Mouse (Mus musculus) stomach, postnatal 0 days (tissue): ENCODE results near the gene Cdipt.

Source experiments
- CTCF ChIP-seq: IDR thresholded peaks from 2 replicates; pipeline ENCODE4 v1.5.1; 2016; ENCODE audit warnings: antibody characterized with exemption, low read depth, mild to moderate bottlenecking, moderate library complexity
- EP300 ChIP-seq: optimal IDR thresholded peaks from 2 replicates; pipeline ENCODE3; 2016; ENCODE audit warnings: antibody characterized with exemption

DNA sequence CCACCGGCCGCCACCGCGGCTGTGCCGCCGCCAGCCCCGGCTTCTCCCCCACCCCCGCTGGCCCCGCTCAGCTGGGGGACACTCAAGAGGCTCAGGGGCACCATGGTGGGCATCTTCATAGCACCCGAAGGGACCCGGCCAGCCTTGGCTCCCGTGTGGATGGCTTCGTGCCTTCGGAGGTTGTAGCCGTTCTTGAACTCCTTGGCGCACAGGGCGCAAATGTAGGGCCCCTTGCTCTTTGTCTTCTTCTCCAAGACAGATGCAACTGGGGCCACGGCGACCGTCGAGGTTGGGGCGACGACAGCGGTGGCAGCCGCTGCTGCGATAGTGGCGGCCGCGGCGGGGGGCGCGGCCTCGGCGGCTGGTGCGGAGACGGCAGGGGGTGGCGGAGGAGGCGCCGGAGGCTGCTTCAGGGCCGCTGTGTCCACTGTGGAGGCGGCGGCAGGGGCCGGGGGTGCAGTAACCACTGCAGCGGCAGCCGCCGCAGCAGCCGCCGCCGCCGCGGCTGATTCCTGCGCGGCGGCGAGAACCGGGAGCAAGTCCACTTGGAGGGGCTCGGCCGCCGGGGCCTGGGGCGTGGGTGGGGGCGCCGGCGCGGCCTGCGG lies 49.9 kb downstream of the Cdipt start:
- TF ChIP-seq CTCF = no peak
- no peak for TF ChIP-seq EP300
